Mouse (Mus musculus): Measurements from ENCODE around the gene Chrdl1. TPM values are rescaled to one million over a fixed set of nuclear protein-coding genes. Genes with fewer than 3 reads are reported as not detected.

The Chrdl1 gene
- total RNA-seq (2014; fragmentation: Nextera tagmentation) (not detected in 2 replicates), total RNA-seq (2017) (not detected in 2 replicates)

GRCm38 (mm10) chrX:143393791-143394369 lies at the start of gene Chrdl1:
Gene Chrdl1 (minus strand): TSS chrX:143394262.
- no peak for ATAC-seq (replicated peaks; ENCODE audit: low FRiP score, low TSS enrichment, poor library complexity, severe bottlenecking)

- ATAC-seq (replicated peaks; ENCODE audit: low FRiP score, low TSS enrichment, poor library complexity, severe bottlenecking), result no peak
Measured at GRCm38 (mm10) chrX:143442638-143443037, 48.6 kb upstream of the Chrdl1 start.

DNA sequence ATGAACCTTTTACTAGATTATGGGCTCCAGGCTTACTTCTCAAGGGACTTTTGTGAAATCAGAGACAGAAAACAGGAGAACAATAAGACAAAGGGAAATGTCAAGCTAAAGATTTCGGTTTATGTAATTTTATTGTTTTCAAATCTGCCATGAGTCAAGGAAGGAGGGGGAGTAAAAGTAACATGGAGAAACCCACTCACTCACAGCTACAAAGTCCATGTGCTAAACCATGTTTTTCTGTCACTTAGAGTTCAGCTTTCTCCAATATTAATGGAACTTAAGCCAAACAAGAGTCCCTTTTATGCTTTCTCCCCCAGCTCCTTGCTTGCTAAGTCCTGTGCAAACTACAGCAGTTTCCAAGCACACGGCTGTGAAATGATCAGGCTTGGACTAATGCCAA lies 10.5 kb upstream of the Chrdl1 start:
- ATAC-seq (replicated peaks; ENCODE audit: low FRiP score, low TSS enrichment, poor library complexity, severe bottlenecking), result no peak

DNA sequence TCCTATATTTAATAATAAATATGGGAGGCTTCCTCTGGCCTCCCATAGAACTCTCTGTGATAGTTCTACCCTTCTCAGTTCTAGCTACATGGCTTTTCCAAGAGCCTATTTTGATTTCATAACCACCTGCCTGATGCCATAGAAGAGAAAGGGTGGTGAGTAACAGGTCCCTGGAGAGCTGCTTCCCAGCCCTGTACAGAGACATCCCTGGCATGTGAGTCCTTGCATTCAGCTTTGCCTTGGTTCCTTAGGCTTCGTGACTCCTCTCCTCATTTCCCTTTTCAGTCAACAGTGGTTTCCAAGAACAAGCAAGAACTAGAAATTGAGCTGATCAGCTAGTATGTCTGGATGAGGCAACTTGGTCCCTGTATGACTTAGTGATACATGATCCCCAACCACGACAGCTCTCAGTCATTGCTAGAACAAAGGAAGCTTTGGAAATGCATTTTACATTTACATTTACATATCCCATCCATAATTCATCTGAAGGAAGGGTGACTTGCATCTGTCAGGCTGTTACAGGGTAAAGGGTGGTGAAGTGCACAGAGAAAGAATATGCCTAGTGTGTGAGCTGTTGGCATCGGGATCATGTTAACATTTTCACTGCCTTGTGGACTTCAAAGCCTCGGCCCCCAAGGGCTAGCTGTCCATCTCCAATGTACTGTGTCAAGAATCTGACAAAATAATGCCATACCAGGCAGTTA lies 27.7 kb downstream of the Chrdl1 start:
- no peak for ATAC-seq (replicated peaks; ENCODE audit: low FRiP score, low TSS enrichment, poor library complexity, severe bottlenecking)

GRCm38 (mm10) chrX:143347227-143347626 lies 46.8 kb downstream of the Chrdl1 start:
- no peak for ATAC-seq (replicated peaks; ENCODE audit: low FRiP score, low TSS enrichment, poor library complexity, severe bottlenecking)

- no peak for ATAC-seq (replicated peaks; ENCODE audit: low FRiP score, low TSS enrichment, poor library complexity, severe bottlenecking)
Measured at GRCm38 (mm10) chrX:143346739-143347138, 47.3 kb downstream of the Chrdl1 start.

DNA sequence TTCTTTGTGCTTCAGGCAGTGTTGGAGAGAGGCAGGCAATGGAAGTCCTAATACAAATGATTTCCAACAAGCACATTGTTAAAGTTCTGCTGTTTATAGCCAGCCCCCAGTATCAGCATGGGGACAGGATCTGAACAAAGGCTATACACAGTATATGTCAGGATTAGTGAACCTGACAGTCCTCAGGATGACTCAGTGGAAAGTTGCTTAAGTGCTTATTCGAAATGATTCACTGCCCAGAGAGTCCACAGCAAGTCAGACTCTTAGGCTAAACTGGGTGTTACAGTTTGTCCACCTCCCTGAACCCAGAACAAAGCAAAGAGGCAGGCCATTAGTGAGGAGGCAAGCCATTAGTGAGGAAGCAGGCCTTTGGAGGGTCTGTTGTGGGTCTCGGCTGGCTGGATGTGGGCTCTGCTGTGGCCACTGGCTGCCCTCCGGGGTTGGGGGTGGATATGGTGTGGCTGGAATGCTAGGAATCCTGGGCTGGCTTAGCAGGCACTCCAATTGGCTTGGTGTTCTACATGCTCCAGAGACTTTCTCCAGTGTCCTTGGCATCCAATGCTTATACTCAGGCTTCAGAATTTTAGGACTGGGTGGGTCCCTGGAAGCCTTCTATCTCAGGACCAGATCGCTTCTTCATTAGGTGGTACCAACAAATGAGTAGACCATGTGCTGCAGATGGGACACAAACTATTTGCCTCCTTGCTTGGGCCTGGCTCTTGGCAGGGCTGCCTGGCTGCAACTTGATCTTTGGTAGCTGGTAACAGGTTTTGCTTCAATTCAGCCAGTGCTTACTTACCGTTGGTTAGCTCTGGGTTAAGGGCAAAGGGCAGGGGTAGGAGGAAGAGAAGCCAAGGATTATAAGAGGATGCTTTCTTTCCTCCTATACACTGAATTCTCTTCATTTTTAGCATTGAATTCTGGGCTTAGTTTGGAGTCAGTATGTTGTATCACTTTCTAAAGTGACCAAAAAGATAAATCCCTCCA lies 49.3 kb downstream of the Chrdl1 start:
- ATAC-seq (replicated peaks; ENCODE audit: low FRiP score, low TSS enrichment, poor library complexity, severe bottlenecking), result no peak

DNA sequence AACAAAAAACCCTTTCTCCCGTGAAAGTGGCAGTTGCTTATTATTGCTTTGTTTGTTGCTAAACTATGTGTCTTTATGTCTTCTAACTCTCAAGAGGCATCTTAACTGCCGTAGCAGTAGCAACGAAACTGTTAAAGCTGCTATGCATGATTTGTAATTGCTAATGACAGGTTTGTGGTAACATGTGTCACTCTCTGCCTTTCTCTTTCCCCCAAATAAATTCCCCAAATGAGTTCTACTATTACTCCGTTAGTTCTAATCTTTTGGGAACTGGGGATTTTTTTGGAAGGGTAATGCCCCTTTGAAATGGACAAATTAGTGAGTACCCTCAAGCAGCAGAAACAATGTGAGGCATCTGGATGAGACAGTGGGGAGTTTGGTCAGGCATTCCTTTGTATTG lies 55.9 kb downstream of the Chrdl1 start:
- ATAC-seq (replicated peaks; ENCODE audit: low FRiP score, low TSS enrichment, poor library complexity, severe bottlenecking), result no peak

DNA sequence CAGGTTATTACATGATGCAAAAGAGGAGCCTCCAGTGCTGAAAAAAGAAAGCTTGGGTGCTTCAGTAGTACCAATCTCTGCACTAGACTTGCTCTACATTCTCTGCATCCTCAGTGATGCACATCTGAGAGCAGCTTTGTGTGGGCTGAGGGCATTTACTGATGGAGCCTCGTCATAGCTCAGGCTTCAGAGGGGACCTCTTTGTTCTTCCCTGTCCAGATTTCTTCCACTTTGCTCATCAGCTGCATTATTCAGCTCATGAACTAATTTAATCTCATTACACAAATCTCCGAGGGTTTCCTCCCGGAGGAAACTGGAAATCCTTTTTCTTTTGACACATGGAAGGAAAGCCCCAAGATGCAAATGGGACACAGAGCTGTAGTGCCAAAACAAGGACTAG lies 56.5 kb downstream of the Chrdl1 start:
- no peak for ATAC-seq (replicated peaks; ENCODE audit: low FRiP score, low TSS enrichment, poor library complexity, severe bottlenecking)

DNA sequence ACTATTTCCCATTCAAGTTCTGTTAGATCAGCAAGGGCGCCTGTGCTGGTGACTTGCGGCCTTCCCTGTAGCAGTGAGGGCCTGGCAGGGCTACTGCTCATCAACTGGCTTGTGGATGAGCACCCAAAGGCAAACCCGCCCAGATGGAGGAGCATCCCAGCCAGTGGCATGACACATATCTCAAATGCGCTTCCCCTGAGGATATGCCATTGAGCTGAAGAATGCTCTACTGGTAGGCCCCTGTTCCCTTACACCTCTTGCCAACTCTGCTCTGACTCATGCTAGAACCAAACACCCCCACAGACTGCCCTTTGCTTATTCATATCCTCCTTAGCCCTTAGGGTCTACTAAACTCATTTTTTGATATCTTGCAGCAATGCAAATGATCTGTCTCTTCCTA lies 57.4 kb downstream of the Chrdl1 start:
- ATAC-seq (replicated peaks; ENCODE audit: low FRiP score, low TSS enrichment, poor library complexity, severe bottlenecking), result no peak

DNA sequence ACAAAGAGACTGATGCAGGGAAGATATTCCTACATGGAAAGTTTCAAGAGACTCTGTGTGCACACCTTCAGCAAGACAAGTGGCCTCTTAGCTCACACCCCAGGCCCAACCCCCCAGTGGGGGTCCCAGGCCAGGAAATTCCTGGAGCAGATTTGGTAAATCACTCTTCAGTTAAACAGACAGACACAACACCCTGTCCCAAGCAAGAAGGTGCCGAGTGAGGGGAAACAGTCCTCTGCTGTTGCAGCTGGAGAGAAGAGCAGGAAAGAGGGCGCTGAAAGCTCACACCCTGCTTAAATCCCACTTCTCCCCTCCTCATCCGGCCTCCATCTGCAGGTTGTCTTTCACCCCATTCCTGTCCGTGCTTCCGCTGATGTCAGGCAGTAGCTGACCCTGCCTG lies 58.2 kb downstream of the Chrdl1 start:
- ATAC-seq (replicated peaks; ENCODE audit: low FRiP score, low TSS enrichment, poor library complexity, severe bottlenecking), result no peak

- no peak for ATAC-seq (replicated peaks; ENCODE audit: low FRiP score, low TSS enrichment, poor library complexity, severe bottlenecking)
Measured at GRCm38 (mm10) chrX:143313166-143313565, 80.9 kb downstream of the Chrdl1 start.

GRCm38 (mm10) chrX:143294726-143295125 lies 99.3 kb downstream of the Chrdl1 start:
- no peak for ATAC-seq (replicated peaks; ENCODE audit: low FRiP score, low TSS enrichment, poor library complexity, severe bottlenecking)

- ATAC-seq (replicated peaks; ENCODE audit: low FRiP score, low TSS enrichment, poor library complexity, severe bottlenecking), result no peak
Measured at GRCm38 (mm10) chrX:143275202-143275601, 118.9 kb downstream of the Chrdl1 start.

DNA sequence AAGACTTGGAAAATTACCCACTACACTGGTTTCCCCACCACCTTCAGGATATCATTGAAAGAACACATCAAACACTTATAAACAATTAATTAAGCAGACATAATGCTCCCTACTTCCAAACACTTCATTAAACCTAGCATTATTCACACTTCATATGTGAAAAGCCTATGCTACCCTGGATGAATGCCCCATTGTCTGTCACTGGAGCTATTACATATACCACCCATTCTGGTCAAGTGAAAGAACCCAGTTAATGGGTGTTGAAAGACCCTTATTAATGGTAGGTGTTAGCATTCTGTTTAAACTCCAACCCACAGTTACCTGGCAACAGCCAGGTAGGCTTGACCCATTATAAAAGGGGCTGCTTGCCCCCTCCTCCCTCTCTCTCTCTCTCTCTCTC lies 143.4 kb downstream of the Chrdl1 start:
- ATAC-seq (replicated peaks; ENCODE audit: low FRiP score, low TSS enrichment, poor library complexity, severe bottlenecking), result no peak

Other genes with a start within 250 kb of the Chrdl1 start
- not detected in 2 replicates for gene Pak3, start 124.3 kb upstream of the Chrdl1 start, total RNA-seq (2014; fragmentation: Nextera tagmentation)
- gene Pak3, start 124.3 kb upstream of the Chrdl1 start, total RNA-seq (2017), result not detected in 2 replicates

Data from megakaryocyte-erythroid progenitor cell, adult 5-6 weeks (primary cell).